Mouse (Mus musculus) spleen, adult 2 months (tissue): ENCODE results near the gene Cdh24. TPM values are rescaled to one million over a fixed set of nuclear protein-coding genes. Genes with fewer than 3 reads are reported as not detected.
A peak's percentile ranks its signal among the peaks of the same experiment; 100 is the strongest.

ENCODE experiments used
- DNase-seq, 2 experiments: peaks; one replicate each; pipeline versions ENCODE4 v3.0.0 to v3.0.0-alpha.2; 2012 to 2021; ENCODE audit warnings: low spot score in 2 of 2, low read depth in 1 of 2
- H3K27ac ChIP-seq: fragments of 200-500 bp; 2 replicates; pipeline ENCODE4 v1.5.1; 2012; ENCODE audit warnings: low read length, inconsistent platforms; ENCODE audit not compliant: insufficient read depth
- H3K27me3 ChIP-seq: fragments of 200-500 bp; 2 replicates; pipeline ENCODE4 v1.6.1; 2012; ENCODE audit warnings: mild to moderate bottlenecking, moderate library complexity, low read length, inconsistent platforms; ENCODE audit not compliant: control insufficient read depth, insufficient read depth
- H3K36me3 ChIP-seq: fragments of 200-500 bp; 2 replicates; pipeline ENCODE4 v1.6.1; 2012; ENCODE audit warnings: mild to moderate bottlenecking, low read length, inconsistent platforms; ENCODE audit not compliant: control insufficient read depth, insufficient read depth
- H3K4me1 ChIP-seq: fragments of 200-500 bp; 2 replicates; pipeline ENCODE4 v1.6.1; 2011; ENCODE audit warnings: inconsistent platforms; ENCODE audit not compliant: control insufficient read depth, insufficient read depth, insufficient read length
- H3K4me3 ChIP-seq: fragments of 200-500 bp; 2 replicates; pipeline ENCODE4 v1.5.1; 2011; ENCODE audit warnings: mild to moderate bottlenecking, inconsistent platforms; ENCODE audit not compliant: insufficient read depth, insufficient read length; ENCODE audit errors: extremely low read depth
- CTCF ChIP-seq: fragments of 200-500 bp; IDR thresholded peaks from 2 replicates; pipeline ENCODE4 v1.5.1; 2011; ENCODE audit warnings: mild to moderate bottlenecking, inconsistent platforms; ENCODE audit not compliant: insufficient read depth, insufficient read length, insufficient replicate concordance; ENCODE audit errors: extremely low read depth
- POLR2A ChIP-seq: fragments of 200-500 bp; IDR thresholded peaks from 2 replicates; pipeline ENCODE4 v1.6.1; 2011; ENCODE audit warnings: low read depth, low read length, inconsistent platforms
- WGBS: fragments of 180-500 bp; shearing (Covaris S2); methylation state at CpG from one replicate; pipeline ENCODE4 v1.1.7; 2018; 5-methylcytosine and 5-hydroxymethylcytosine counted together
- polyA plus RNA-seq: library from polyadenylated mRNA; depleted of rRNA; stranded (reverse); fragments of >200 nt; gene quantifications from 2 replicates; pipeline ENCODE4 v1.2.3, GENCODE M21; 2012

Gene Cdh24
- polyA plus RNA-seq, 1 experiment = 7.3 TPM

GRCm38 (mm10) chr14:54678657-54679304 lies 37.6 kb upstream of the Cdh24 start:
- Histone ChIP-seq H3K36me3 (peaks cover 33% of the 10 kb centered on the region), H3K27ac (no peak overlapping the region), H3K4me1 (no peaks in the 10 kb centered on the region), H3K27me3 (no peaks in the 10 kb centered on the region), H3K4me3 (no peak overlapping the region)
- DNase-seq = no peak
- TF ChIP-seq POLR2A (no peak), CTCF (no peak)
- WGBS = 96% methylated on average over 16 of the region's 16 CpGs

- Histone ChIP-seq H3K36me3 (peaks cover 36% of the 10 kb centered on the region), H3K4me3 (no peak overlapping the region)
These were observed 35.1 kb upstream of the Cdh24 start for GRCm38 (mm10) chr14:54676290-54676689.

GRCm38 (mm10) chr14:54674317-54674716 lies 33.2 kb upstream of the Cdh24 start:
- DNase-seq = no peak
- TF ChIP-seq CTCF (no peak), POLR2A (no peak)
- 53% methylated on average over 2 of the region's 2 CpGs for WGBS
- H3K4me1 ChIP-seq = no peaks in the 10 kb centered on the region
- H3K36me3 ChIP-seq = peaks cover 35% of the 10 kb centered on the region
- no peak overlapping the region for H3K27ac ChIP-seq
- no peak overlapping the region for H3K4me3 ChIP-seq
- H3K27me3 ChIP-seq = no peaks in the 10 kb centered on the region

More at GRCm38 (mm10) chr14:54676290-54676689, 35.1 kb upstream of the Cdh24 start:
- Histone ChIP-seq H3K4me1 (no peaks in the 10 kb centered on the region), H3K27me3 (no peaks in the 10 kb centered on the region), H3K27ac (no peak overlapping the region)
- DNase-seq = no peak
- WGBS = 91% methylated on average over 5 of the region's 5 CpGs
- TF ChIP-seq CTCF (no peak), POLR2A (no peak)

GRCm38 (mm10) chr14:54669381-54669780 lies 28.2 kb upstream of the Cdh24 start:
- no peak overlapping the region for H3K27ac ChIP-seq
- no peak overlapping the region for H3K4me3 ChIP-seq
- TF ChIP-seq POLR2A (no peak), CTCF (peak; percentile 50; the same call in 1 of the 2 replicates)
- no peaks in the 10 kb centered on the region for H3K27me3 ChIP-seq
- H3K4me1 ChIP-seq = no peaks in the 10 kb centered on the region
- H3K36me3 ChIP-seq = peaks cover 31% of the 10 kb centered on the region
- 74% methylated on average over 4 of the region's 4 CpGs for WGBS
- DNase-seq = peak in 1 of 2 experiments; percentile 51

GRCm38 (mm10) chr14:54664477-54665222 lies 23.5 kb upstream of the Cdh24 start:
- H3K4me3 ChIP-seq = no peak overlapping the region
- H3K27ac ChIP-seq = no peak overlapping the region
- H3K4me1 ChIP-seq = no peaks in the 10 kb centered on the region
- H3K27me3 ChIP-seq = no peaks in the 10 kb centered on the region
- WGBS = 97% methylated on average over 10 of the region's 10 CpGs
- DNase-seq = no peak
- H3K36me3 ChIP-seq = peaks cover 49% of the 10 kb centered on the region
- TF ChIP-seq CTCF = no peak
- TF ChIP-seq POLR2A = no peak

GRCm38 (mm10) chr14:54660009-54660408 lies 18.8 kb upstream of the Cdh24 start:
- no peaks in the 10 kb centered on the region for H3K27me3 ChIP-seq
- no peak overlapping the region for H3K4me3 ChIP-seq
- H3K27ac ChIP-seq = no peak overlapping the region
- H3K4me1 ChIP-seq = no peaks in the 10 kb centered on the region
- TF ChIP-seq CTCF (no peak), POLR2A (no peak)
- no peak for DNase-seq
- WGBS = 91% methylated on average over 2 of the region's 2 CpGs
- peaks cover 55% of the 10 kb centered on the region for H3K36me3 ChIP-seq
